Mouse (Mus musculus): ENCODE data around the gene Ankrd39. TPM values are rescaled to one million over a fixed set of nuclear protein-coding genes. Genes with fewer than 3 reads are reported as not detected.
"Not testable (repeated sequence)": the region's sequence is repeated elsewhere in the genome, so short reads cannot be mapped to it uniquely, and the experiment has no call there.

Gene Ankrd39
- polyA plus RNA-seq, 1 experiment from 2014 or later = 33.0 TPM

- WGBS = 33% methylated on average over 9 of the region's 9 CpGs
- H3K27me3 ChIP-seq (replicated peaks) = no peaks in the 10 kb centered on the region
- peak overlapping the region; percentile 15; the same call in 1 of the 2 replicates for H3K4me2 ChIP-seq
- H3K27ac ChIP-seq (replicated peaks) = peak overlapping the region; percentile 75
- H3K9me3 ChIP-seq (replicated peaks) = no peaks in the 10 kb centered on the region
- H3K9ac ChIP-seq (replicated peaks) = no peak overlapping the region; the same call in 1 of the 2 replicates
- peaks cover 42% of the 10 kb centered on the region for H3K36me3 ChIP-seq
- H3K4me3 ChIP-seq (replicated peaks) = no peak overlapping the region
- peaks cover 51% of the 10 kb centered on the region for H3K4me1 ChIP-seq
- ATAC-seq (ENCODE audit: low FRiP score) = no peak
These were observed 845 bp upstream of the Ankrd39 start for GRCm38 (mm10) chr1:36547981-36548598.

- H3K9ac ChIP-seq (replicated peaks) = peak overlapping the region; percentile 76
- H3K36me3 ChIP-seq = peaks cover 35% of the 10 kb centered on the region
- 69% methylated on average over 19 of the region's 19 CpGs for WGBS
- ATAC-seq (ENCODE audit: low FRiP score) = no peak
- 0 out of 2 replicates have a peak overlapping the region, but pooled peaks have one; percentile 84 for H3K27ac ChIP-seq (replicated peaks)
- no peaks in the 10 kb centered on the region for H3K9me3 ChIP-seq (replicated peaks)
- H3K4me1 ChIP-seq = peaks cover 47% of the 10 kb centered on the region
- no peaks in the 10 kb centered on the region for H3K27me3 ChIP-seq (replicated peaks)
- H3K4me2 ChIP-seq = peak overlapping the region; percentile 81
- H3K4me3 ChIP-seq (replicated peaks) = peak overlapping the region; percentile 71
These were observed 1.2 kb downstream of the Ankrd39 start for GRCm38 (mm10) chr1:36545845-36546600.

GRCm38 (mm10) chr1:36545382-36545781 is 1.9 kb downstream of the Ankrd39 start:
- peaks cover 34% of the 10 kb centered on the region for H3K36me3 ChIP-seq
- H3K9me3 ChIP-seq (replicated peaks) = no peaks in the 10 kb centered on the region
- H3K4me1 ChIP-seq = peaks cover 42% of the 10 kb centered on the region
- H3K4me3 ChIP-seq (replicated peaks) = no peak overlapping the region
- ATAC-seq (ENCODE audit: low FRiP score) = no peak
- H3K9ac ChIP-seq (replicated peaks) = no peak overlapping the region
- H3K27ac ChIP-seq (replicated peaks) = no peak overlapping the region
- no peaks in the 10 kb centered on the region for H3K27me3 ChIP-seq (replicated peaks)
- peak overlapping the region; percentile 81; the same call in 1 of the 2 replicates for H3K4me2 ChIP-seq
- 88% methylated on average over 2 of the region's 2 CpGs for WGBS

DNA sequence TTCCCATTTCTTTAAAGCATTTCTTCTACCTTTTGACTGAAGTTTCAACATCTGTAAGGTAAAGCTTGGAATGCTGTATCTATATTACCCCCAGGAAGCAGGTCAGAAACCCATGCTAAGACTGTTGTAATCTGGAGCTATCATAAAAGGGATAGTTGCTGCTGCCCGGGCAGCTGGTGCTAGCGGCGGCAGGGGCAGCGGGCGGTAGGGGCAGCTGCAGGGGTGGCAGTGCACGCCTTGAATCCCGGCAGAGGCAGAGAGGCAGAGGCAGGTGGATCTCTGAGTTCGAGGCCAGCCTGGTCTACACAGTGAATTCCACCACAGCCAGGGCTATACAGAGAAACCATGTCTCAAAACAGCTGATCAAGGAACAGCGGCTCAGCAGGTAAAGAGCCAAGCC is 4.3 kb downstream of the Ankrd39 start:
- H3K27ac ChIP-seq (replicated peaks) = no peak overlapping the region
- H3K4me2 ChIP-seq = no peak overlapping the region
- H3K4me3 ChIP-seq (replicated peaks) = no peak overlapping the region
- 91% methylated on average over 9 of the region's 9 CpGs for WGBS
- H3K9me3 ChIP-seq (replicated peaks) = no peaks in the 10 kb centered on the region
- no peak overlapping the region for H3K9ac ChIP-seq (replicated peaks)
- H3K36me3 ChIP-seq = peaks cover 37% of the 10 kb centered on the region
- no peak for ATAC-seq (ENCODE audit: low FRiP score)
- no peaks in the 10 kb centered on the region for H3K27me3 ChIP-seq (replicated peaks)
- H3K4me1 ChIP-seq = peaks cover 23% of the 10 kb centered on the region

GRCm38 (mm10) chr1:36541844-36542243 is 5.4 kb downstream of the Ankrd39 start:
- no peak overlapping the region for H3K4me3 ChIP-seq (replicated peaks)
- H3K36me3 ChIP-seq = peaks cover 37% of the 10 kb centered on the region
- no peaks in the 10 kb centered on the region for H3K27me3 ChIP-seq (replicated peaks)
- peaks cover 16% of the 10 kb centered on the region for H3K4me1 ChIP-seq
- ATAC-seq (ENCODE audit: low FRiP score) = no peak
- H3K9ac ChIP-seq (replicated peaks) = no peak overlapping the region
- H3K4me2 ChIP-seq = no peak overlapping the region
- 89% methylated on average over 16 of the region's 16 CpGs for WGBS
- H3K27ac ChIP-seq (replicated peaks) = no peak overlapping the region
- H3K9me3 ChIP-seq (replicated peaks) = no peaks in the 10 kb centered on the region

DNA sequence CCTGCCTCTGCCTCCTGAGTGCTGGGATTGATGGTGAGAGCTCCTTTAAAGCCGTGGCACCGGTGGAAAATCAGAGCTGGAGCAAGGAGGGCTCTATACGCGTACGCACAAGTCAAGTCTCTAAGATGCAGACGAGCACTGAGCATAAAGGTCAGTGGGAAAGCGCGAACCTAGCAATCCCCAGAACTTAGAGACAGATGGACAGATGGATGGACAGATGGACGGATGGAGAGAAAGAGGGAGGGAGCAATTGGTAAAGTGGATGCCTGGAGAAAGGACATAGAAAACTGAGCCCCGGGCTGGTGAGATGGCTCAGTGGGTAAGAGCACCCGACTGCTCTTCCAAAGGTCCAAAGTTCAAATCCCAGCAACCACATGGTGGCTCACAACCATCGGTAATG is 6.4 kb downstream of the Ankrd39 start:
- no peak overlapping the region for H3K27ac ChIP-seq (replicated peaks)

DNA sequence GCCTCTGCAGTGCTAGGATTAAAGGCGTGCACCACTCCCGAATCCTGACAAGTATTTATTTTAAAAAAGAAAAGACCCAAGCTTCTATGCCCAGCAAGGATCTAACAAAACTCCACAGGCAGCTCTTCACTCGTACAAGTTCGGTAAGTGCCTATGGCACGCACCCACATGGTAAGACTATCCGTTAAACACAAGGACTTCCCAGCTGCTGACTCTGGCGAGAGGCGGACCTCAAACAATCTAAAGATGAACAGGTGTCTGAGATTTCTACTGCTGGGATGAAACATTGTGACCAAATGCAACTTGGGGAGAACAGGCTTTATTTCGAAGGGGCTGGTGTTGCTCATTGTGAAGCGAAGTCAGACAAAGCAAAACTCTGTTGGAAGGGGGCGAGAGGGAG is 7.1 kb downstream of the Ankrd39 start:
- no peak overlapping the region for H3K9ac ChIP-seq (replicated peaks)
- ATAC-seq (ENCODE audit: low FRiP score) = no peak
- 91% methylated on average over 11 of the region's 11 CpGs for WGBS
- 0 out of 2 replicates have a peak, but pooled peaks cover 2% of the 10 kb centered on the region for H3K4me1 ChIP-seq
- no peak overlapping the region for H3K27ac ChIP-seq (replicated peaks)
- H3K36me3 ChIP-seq = peaks cover 37% of the 10 kb centered on the region
- H3K4me3 ChIP-seq (replicated peaks) = no peak overlapping the region
- H3K27me3 ChIP-seq (replicated peaks) = no peaks in the 10 kb centered on the region
- no peak overlapping the region for H3K4me2 ChIP-seq
- no peaks in the 10 kb centered on the region for H3K9me3 ChIP-seq (replicated peaks)

More for the DNA sequence above, 6.4 kb downstream of the Ankrd39 start:
- no peaks in the 10 kb centered on the region for H3K27me3 ChIP-seq (replicated peaks)
- no peak overlapping the region for H3K4me2 ChIP-seq
- H3K4me3 ChIP-seq (replicated peaks) = no peak overlapping the region
- H3K9me3 ChIP-seq (replicated peaks) = no peaks in the 10 kb centered on the region
- H3K36me3 ChIP-seq = peaks cover 37% of the 10 kb centered on the region
- H3K9ac ChIP-seq (replicated peaks) = no peak overlapping the region
- WGBS = 93% methylated on average over 12 of the region's 12 CpGs
- peaks cover 7% of the 10 kb centered on the region for H3K4me1 ChIP-seq
- ATAC-seq (ENCODE audit: low FRiP score) = no peak

DNA sequence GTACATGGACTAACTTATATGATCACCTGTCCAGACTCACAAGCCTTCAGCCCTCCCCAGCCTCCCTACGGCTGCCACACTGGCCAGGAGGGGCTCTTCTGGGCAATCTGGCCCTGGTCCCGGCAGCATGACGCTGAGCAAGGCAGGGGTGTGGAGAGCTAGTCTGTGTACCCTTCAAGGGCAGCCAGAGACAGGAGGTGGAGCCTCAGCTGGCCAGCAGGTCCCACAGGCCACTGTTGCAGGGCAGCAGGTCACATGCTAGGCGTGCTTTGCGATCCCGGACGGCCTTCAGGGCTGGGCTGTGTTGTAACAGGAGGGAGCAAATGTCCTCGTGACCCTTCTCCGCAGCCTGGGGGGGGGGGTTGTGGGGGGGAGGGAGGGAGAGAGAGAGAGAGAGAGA is 8.1 kb downstream of the Ankrd39 start, which contains the start of gene Gm42417:
Gm42417 (minus strand) TSS at position 244 of the 400 bp plus-strand sequence.
- no peak for ATAC-seq (ENCODE audit: low FRiP score)
- Histone ChIP-seq H3K4me2 (no peak within 1 kb of the TSS), H3K27me3 (replicated peaks) (no peaks in the 10 kb centered on the region), H3K27ac (replicated peaks) (no peak within 1 kb of the TSS), H3K4me1 (no peaks in the 10 kb centered on the region), H3K4me3 (replicated peaks) (no peak within 1 kb of the TSS), H3K9ac (replicated peaks) (no peak within 1 kb of the TSS), H3K36me3 (peaks cover 37% of the 10 kb centered on the region), H3K9me3 (replicated peaks) (no peaks in the 10 kb centered on the region)
- WGBS = 62% methylated on average over 9 of the region's 9 CpGs

GRCm38 (mm10) chr1:36538727-36539126 is 8.5 kb downstream of the Ankrd39 start:
- Histone ChIP-seq H3K9ac (replicated peaks) (no peak overlapping the region), H3K36me3 (peaks cover 37% of the 10 kb centered on the region), H3K4me1 (no peaks in the 10 kb centered on the region), H3K4me3 (replicated peaks) (no peak overlapping the region), H3K27me3 (replicated peaks) (no peaks in the 10 kb centered on the region), H3K4me2 (no peak overlapping the region), H3K27ac (replicated peaks) (no peak overlapping the region), H3K9me3 (replicated peaks) (no peaks in the 10 kb centered on the region)
- WGBS = 74% methylated on average over 4 of the region's 4 CpGs
- ATAC-seq (ENCODE audit: low FRiP score) = no peak

GRCm38 (mm10) chr1:36536783-36537182 is 10.5 kb downstream of the Ankrd39 start, which contains the start of gene Ankrd23:
Gene Ankrd23, minus strand, starts transcription at chr1:36536883.
- not testable (repeated sequence) for H3K27ac ChIP-seq (replicated peaks); H3K9me3 ChIP-seq (replicated peaks); H3K4me2 ChIP-seq; H3K4me3 ChIP-seq (replicated peaks); H3K9ac ChIP-seq (replicated peaks); H3K27me3 ChIP-seq (replicated peaks); ATAC-seq (ENCODE audit: low FRiP score); H3K4me1 ChIP-seq
- 95% methylated on average over 9 of the region's 9 CpGs for WGBS
- peaks cover 29% of the 10 kb centered on the region for H3K36me3 ChIP-seq

GRCm38 (mm10) chr1:36536397-36536728 is 10.9 kb downstream of the Ankrd39 start:
- Histone ChIP-seq H3K36me3 (peaks cover 28% of the 10 kb centered on the region), H3K27ac (replicated peaks) (no peak overlapping the region), H3K4me1 (no peaks in the 10 kb centered on the region), H3K9ac (replicated peaks) (no peak overlapping the region), H3K4me2 (no peak overlapping the region), H3K27me3 (replicated peaks) (no peaks in the 10 kb centered on the region), H3K9me3 (replicated peaks) (no peaks in the 10 kb centered on the region), H3K4me3 (replicated peaks) (no peak overlapping the region)
- no peak for ATAC-seq (ENCODE audit: low FRiP score)
- 89% methylated on average over 8 of the region's 8 CpGs for WGBS
